In the genomic region with DNA sequence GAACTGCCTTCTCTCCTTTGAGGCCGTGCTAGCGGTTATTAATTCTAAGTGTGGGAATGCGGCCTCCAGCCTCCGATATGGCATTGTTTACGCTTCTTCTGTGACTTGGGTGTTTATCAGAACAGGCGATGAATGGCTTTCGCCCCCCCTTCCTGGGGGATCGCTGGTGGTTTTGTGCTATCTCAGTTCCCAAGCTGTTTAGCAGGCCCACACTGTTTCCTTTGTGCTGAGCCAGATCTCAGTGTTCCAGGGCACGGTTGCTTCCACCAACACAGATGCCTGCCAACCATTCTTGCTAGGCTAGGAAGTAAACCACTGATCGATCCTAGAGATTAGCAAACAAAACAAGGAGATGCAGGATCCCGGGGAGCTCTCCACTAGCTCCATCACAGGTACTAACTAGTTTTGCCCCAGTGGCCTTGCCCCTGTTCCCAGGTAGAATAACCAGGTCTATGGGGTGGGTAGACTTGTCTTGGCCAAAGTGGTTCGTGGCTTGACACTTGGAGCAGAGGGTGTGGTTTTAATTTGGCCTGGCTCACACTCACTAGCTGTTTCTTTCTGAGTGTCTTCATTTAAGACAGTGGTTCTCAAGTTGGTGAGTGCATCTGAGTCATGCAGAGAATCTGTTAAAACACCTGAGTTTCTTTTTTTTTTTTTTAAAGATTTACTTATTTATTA, we compare ENCODE assay signal across 9 mouse cellular contexts. TPM values are rescaled to one million over a fixed set of nuclear protein-coding genes. Genes with fewer than 3 reads are reported as not detected.
DNase-seq lines count a peak whose midpoint lies in the region; ATAC-seq and TF ChIP-seq lines count a peak whose summit lies in the region.
"Had no signal": no experiment of that assay in that cellular context is flagged by ENCODE, and none has a peak within 500 bp of the region (broad histone marks: within the 10 kb centered on the region; RNA-seq: fewer than 3 reads in every experiment).

No protein-coding gene starts in this region.

- peak overlapping the region; percentile 44 for H3K9ac ChIP-seq in MEL (ENCODE audit: control insufficient read depth, low read depth, low read length, poor library complexity, severe bottlenecking)

- no peaks in the 10 kb centered on the region; the same call in 1 of the 2 replicates for H3K79me2 ChIP-seq in MEL (ENCODE audit: control insufficient read depth, insufficient read depth, low read length, poor library complexity)

- peaks cover 0 to 22% of the 10 kb centered on the region in 2 experiments; a peak in 2 of 4 replicates for H3K36me3 ChIP-seq in MEL (ENCODE audit: control insufficient read depth in 1 of 2, insufficient read depth in 2 of 2, low read length in 2 of 2)

- peak; percentile 66 for ATAC-seq in frontal cortex, adult (ENCODE audit: low TSS enrichment)
- peak; percentile 83 to 90 for ATAC-seq in hematopoietic stem cell, adult 5-6 weeks (replicated peaks in 1 of 2; ENCODE audit: insufficient read depth in 1 of 2, low FRiP score in 2 of 2, low TSS enrichment in 1 of 2, low read depth in 1 of 2, poor library complexity in 2 of 2, severe bottlenecking in 2 of 2)

- H3K27me3 ChIP-seq in MEL (ENCODE audit: control insufficient read depth in 1 of 2, insufficient read depth in 2 of 2, low read length in 2 of 2): no peaks in the 10 kb centered on the region

- TF ChIP-seq POLR2A in MEL (IDR thresholded peaks at IDR 0.05; ENCODE audit: control insufficient read depth in 1 of 2, insufficient read depth in 1 of 2, low read depth in 1 of 2, low read length in 2 of 2, poor library complexity in 1 of 2): no peak
- TF ChIP-seq POLR2A in lung, adult 2 months (IDR thresholded peaks at IDR 0.05; ENCODE audit: borderline replicate concordance, extremely low read depth, low read depth, low read length): 0 out of 2 replicates have a peak, but pooled peaks have one; percentile 5

- H3K27ac ChIP-seq in MEL (ENCODE audit: control insufficient read depth, low read depth, low read length): peak overlapping the region; percentile 74
- H3K27ac ChIP-seq: macrophage had no signal

- TF ChIP-seq EP300 in MEL (IDR thresholded peaks at IDR 0.05; ENCODE audit: low read depth in 1 of 2, low read length in 2 of 2): peak; percentile 97 to 98

- WGBS in lung, adult 2 months: 21% methylated on average over 12 of the region's 12 CpGs

- DNase-seq in frontal cortex, postnatal 25 days (ENCODE audit: low spot score in 2 of 2): no peak
- peak; percentile 95 for DNase-seq in MEL (ENCODE audit: low read depth, low spot score)
- peak; percentile 35 for DNase-seq in lung, adult 2 months
- DNase-seq in adrenal gland, postnatal 10 days: no peak
- no peak for DNase-seq in cerebellum, adult 9-10 months
- no peak for DNase-seq in cerebellum, postnatal 4 days (ENCODE audit: low spot score in 2 of 2)

- H3K4me1 ChIP-seq in MEL (ENCODE audit: control insufficient read depth in 1 of 2, insufficient read depth in 2 of 2, low read length in 2 of 2): peaks cover 16 to 21% of the 10 kb centered on the region in 2 experiments
- H3K4me1 ChIP-seq in lung, adult 2 months (ENCODE audit: control insufficient read depth, insufficient read depth, low read length): no peaks in the 10 kb centered on the region

- no peak for TF ChIP-seq RAD21 in MEL (IDR thresholded peaks at IDR 0.05; ENCODE audit: low read depth, low read length)

- TF ChIP-seq CTCF in MEL (IDR thresholded peaks at IDR 0.05 in 2 of 3, conservative IDR thresholded peaks at IDR 0.05 in 1 of 3; ENCODE audit: control insufficient read depth in 1 of 3, insufficient read depth in 1 of 3, low read depth in 2 of 3, low read length in 3 of 3, poor library complexity in 1 of 3, severe bottlenecking in 1 of 3): no peak
- no peak for TF ChIP-seq CTCF in lung, adult 2 months (IDR thresholded peaks at IDR 0.05; ENCODE audit: insufficient read depth, low read length)

- H3K9me3 ChIP-seq in MEL (replicated peaks; ENCODE audit: insufficient read depth, low read length): no peaks in the 10 kb centered on the region

- peak overlapping the region; percentile 22 to 44 for H3K4me3 ChIP-seq in MEL (ENCODE audit: control insufficient read depth in 1 of 2, insufficient read depth in 1 of 2, low read depth in 2 of 2, low read length in 2 of 2)
- no peak overlapping the region for H3K4me3 ChIP-seq in lung, adult 2 months (replicated peaks; ENCODE audit: extremely low read depth, low read depth, low read length)

TF ChIP-seq in MEL, 35 proteins besides CTCF, POLR2A, EP300 and RAD21:
- no peak; the same call in 1 of the 2 replicates for TF ChIP-seq TBP (IDR thresholded peaks at IDR 0.05; ENCODE audit: low read depth, low read length)
- peak; percentile 56; the same call in 1 of the 2 replicates for TF ChIP-seq POLR2AphosphoS2 (IDR thresholded peaks at IDR 0.05; ENCODE audit: low read length)
- TF ChIP-seq RCOR1 (IDR thresholded peaks at IDR 0.05; ENCODE audit: low read depth, low read length): peak; percentile 96
- peak; percentile 48 for TF ChIP-seq MXI1 (IDR thresholded peaks at IDR 0.05; ENCODE audit: low read depth, low read length)
- peak; percentile 50; the same call in 1 of the 2 replicates for TF ChIP-seq HCFC1 (IDR thresholded peaks at IDR 0.05; ENCODE audit: low read depth, low read length)
- no peak for TF ChIP-seq ZC3H11A (IDR thresholded peaks at IDR 0.05; ENCODE audit: low read depth, low read length)
- peak; percentile 80 for TF ChIP-seq MYB (IDR thresholded peaks at IDR 0.05; ENCODE audit: low read depth, low read length)
- no peak for TF ChIP-seq CHD1 (IDR thresholded peaks at IDR 0.05; ENCODE audit: low read depth, low read length)
- TF ChIP-seq JUND (IDR thresholded peaks at IDR 0.05; ENCODE audit: low read depth, low read length): peak; percentile 22; the same call in 1 of the 2 replicates
- TF ChIP-seq MEF2A (IDR thresholded peaks at IDR 0.05; ENCODE audit: extremely low read depth, insufficient replicate concordance, low read depth, low read length, poor library complexity, severe bottlenecking): no peak
- peak; percentile 86; the same call in 1 of the 2 replicates for TF ChIP-seq MAZ (IDR thresholded peaks at IDR 0.05; ENCODE audit: low read depth, low read length)
- peak; percentile 75; the same call in 1 of the 2 replicates for TF ChIP-seq BHLHE40 (IDR thresholded peaks at IDR 0.05; ENCODE audit: borderline replicate concordance, low read depth, low read length)
- TF ChIP-seq USF1 (IDR thresholded peaks at IDR 0.05; ENCODE audit: low read depth, low read length): no peak
- TF ChIP-seq TCF12 (IDR thresholded peaks at IDR 0.05; ENCODE audit: low read depth, low read length): peak; percentile 98
- peak; percentile 97 for TF ChIP-seq ETS1 (IDR thresholded peaks at IDR 0.05; ENCODE audit: low read depth, low read length)
- 0 out of 2 replicates have a peak, but pooled peaks have one; percentile 44 for TF ChIP-seq MYC (IDR thresholded peaks at IDR 0.05; ENCODE audit: low read depth, low read length)
- peak; percentile 95 for TF ChIP-seq TAL1 (IDR thresholded peaks at IDR 0.05; ENCODE audit: low read length)
- no peak for TF ChIP-seq CHD2 (IDR thresholded peaks at IDR 0.05; ENCODE audit: low read length)
- TF ChIP-seq SIN3A (IDR thresholded peaks at IDR 0.05; ENCODE audit: low read length): peak; percentile 91
- TF ChIP-seq MAFK (IDR thresholded peaks at IDR 0.05; ENCODE audit: borderline replicate concordance, low read depth, low read length): peak; percentile 86; the same call in 1 of the 2 replicates
- TF ChIP-seq GATA1 (IDR thresholded peaks at IDR 0.05; ENCODE audit: low read depth, low read length): peak; percentile 93
- peak; percentile 43; the same call in 1 of the 2 replicates for TF ChIP-seq MAX (IDR thresholded peaks at IDR 0.05; ENCODE audit: low read length)
- TF ChIP-seq E2F4 (IDR thresholded peaks at IDR 0.05; ENCODE audit: borderline replicate concordance, low read depth, low read length): no peak
- peak; percentile 14; the same call in 1 of the 2 replicates for TF ChIP-seq ZNF384 (IDR thresholded peaks at IDR 0.05; ENCODE audit: low read depth, low read length)

RNA-seq across cellular contexts. Expression of a gene that starts 50.9 kb away (rescaled TPM):
- 56.7 and 56.9 TPM in 2 replicates for total RNA-seq in MEL (2012; rRNA removed)
- 100 to 1,000 TPM in 1 of 2 experiments, 10 to 100 TPM in 1; 70.8 to 489 TPM for polyA plus RNA-seq in MEL (2012; ENCODE audit: insufficient read depth in 1 of 2, insufficient read length in 2 of 2, low read depth in 1 of 2, low replicate concordance in 2 of 2, missing spikeins in 1 of 2)
- 121 and 125 TPM in 2 replicates for total RNA-seq in hematopoietic stem cell, adult 5-6 weeks (2017)
- 5.3 and 6.9 TPM in 2 replicates for polyA plus RNA-seq in lung, adult 2 months (2012; rRNA removed)
- total RNA-seq in adrenal gland, postnatal 10 days (2021): 10 to 100 TPM; 32.5 to 36.3 TPM

RNA-seq across cellular contexts. Expression of a gene that starts 51.3 kb away (rescaled TPM):
- total RNA-seq in MEL (2012; rRNA removed): 4.2 and 5.2 TPM in 2 replicates
- under 1 TPM in 1 of 2 experiments, not detected in 1; 0.42 TPM for polyA plus RNA-seq in MEL (2012; ENCODE audit: insufficient read depth in 1 of 2, insufficient read length in 2 of 2, low read depth in 1 of 2, low replicate concordance in 2 of 2, missing spikeins in 1 of 2)
- total RNA-seq in hematopoietic stem cell, adult 5-6 weeks (2017): 0.31 and 1.2 TPM in 2 replicates
- polyA plus RNA-seq in lung, adult 2 months (2012; rRNA removed): not detected in 2 replicates
- not detected for total RNA-seq in adrenal gland, postnatal 10 days (2021)
- polyA plus RNA-seq: macrophage had no signal

Comparison
In these comparisons a context has a peak if more than half of its experiments do, and no peak if none do; other contexts are left out.
1. DNase-seq: peak in MEL (single experiment) and lung, adult 2 months (single experiment); none in frontal cortex, postnatal 25 days (0 of 2), adrenal gland, postnatal 10 days (single experiment), cerebellum, adult 9-10 months (single experiment) and cerebellum, postnatal 4 days (0 of 2).